Mouse (Mus musculus): ENCODE measurements around the gene Ly6c1. TPM values are rescaled to one million over a fixed set of nuclear protein-coding genes. Genes with fewer than 3 reads are reported as not detected.
A peak's percentile ranks its signal among the peaks of the same experiment; 100 is the strongest.
"Not testable (repeated sequence)": the region's sequence is repeated elsewhere in the genome, so short reads cannot be mapped to it uniquely, and the experiment has no call there.

Gene Ly6c1
- polyA plus RNA-seq (2014; fragmentation: Nextera tagmentation; extraction: Ambion mirVana): 0.44 and 0.53 TPM in 2 replicates

DNA sequence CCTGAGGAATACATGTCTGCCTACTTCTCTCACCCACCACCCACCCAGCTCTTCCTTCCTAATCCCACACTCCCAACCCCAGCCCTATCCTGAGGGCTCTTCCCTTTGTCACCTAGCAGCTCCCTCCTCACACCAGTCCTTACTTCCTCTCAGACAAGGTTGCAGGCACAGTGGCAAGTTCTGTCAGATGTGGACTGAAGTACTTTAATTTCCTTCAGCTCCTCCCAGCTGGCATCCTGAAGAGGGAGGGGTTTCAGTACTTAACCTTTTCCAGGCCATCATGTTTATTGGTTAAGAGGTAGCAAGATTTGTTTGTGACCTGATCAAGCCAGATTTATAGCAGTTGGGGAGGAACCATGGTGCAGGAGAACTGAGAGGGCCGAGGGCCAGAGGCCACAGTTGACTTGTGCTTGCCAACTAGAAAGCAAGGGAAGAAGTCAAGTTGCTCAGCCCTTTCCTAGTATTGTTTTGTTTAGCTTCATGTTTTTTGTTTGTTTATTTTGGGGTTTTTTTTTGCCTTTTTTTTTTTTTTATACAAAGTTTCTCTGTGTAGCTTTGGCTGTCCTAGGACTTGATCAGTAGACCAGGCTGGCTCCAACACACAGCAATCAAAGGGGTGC lies at the start of gene Ly6c1:
Gene Ly6c1 (minus strand): TSS at position 189 of the 620 bp plus-strand sequence.
- not testable (repeated sequence) for H3K27ac ChIP-seq (ENCODE audit: low read depth, low read length); H3K9me3 ChIP-seq (ENCODE audit: control insufficient read depth, low read length); H3K4me1 ChIP-seq (replicated peaks; ENCODE audit: control insufficient read depth, insufficient read depth, low read length); ATAC-seq (replicated peaks; ENCODE audit: low FRiP score); H3K4me3 ChIP-seq (ENCODE audit: low read depth, low read length); DNase-seq (ENCODE audit: low spot score); H3K27me3 ChIP-seq (ENCODE audit: control insufficient read depth, insufficient read depth, low read length); H3K9ac ChIP-seq (ENCODE audit: low read length); H3K36me3 ChIP-seq (ENCODE audit: control insufficient read depth, insufficient read depth, low read length); H3K4me2 ChIP-seq (ENCODE audit: low read depth, low read length, severe bottlenecking)
- 50% methylated on average over 1 of the region's 1 CpGs for WGBS

GRCm38 (mm10) chr15:75088041-75088440 lies 39.4 kb upstream of the Ly6c1 start:
- not testable (repeated sequence) for DNase-seq (ENCODE audit: low spot score); H3K4me2 ChIP-seq (ENCODE audit: low read depth, low read length, severe bottlenecking); H3K36me3 ChIP-seq (ENCODE audit: control insufficient read depth, insufficient read depth, low read length); H3K9ac ChIP-seq (ENCODE audit: low read length); H3K4me1 ChIP-seq (replicated peaks; ENCODE audit: control insufficient read depth, insufficient read depth, low read length); H3K27me3 ChIP-seq (ENCODE audit: control insufficient read depth, insufficient read depth, low read length); H3K4me3 ChIP-seq (ENCODE audit: low read depth, low read length); ATAC-seq (replicated peaks; ENCODE audit: low FRiP score); H3K27ac ChIP-seq (ENCODE audit: low read depth, low read length); H3K9me3 ChIP-seq (ENCODE audit: control insufficient read depth, low read length)
- 18% methylated on average over 2 of the region's 2 CpGs for WGBS

- Histone ChIP-seq H3K9me3 (ENCODE audit: control insufficient read depth, low read length) (no peaks in the 10 kb centered on the region), H3K27me3 (ENCODE audit: control insufficient read depth, insufficient read depth, low read length) (no peaks in the 10 kb centered on the region), H3K4me3 (ENCODE audit: low read depth, low read length) (no peak overlapping the region), H3K27ac (ENCODE audit: low read depth, low read length) (no peak overlapping the region), H3K36me3 (ENCODE audit: control insufficient read depth, insufficient read depth, low read length) (no peaks in the 10 kb centered on the region), H3K9ac (ENCODE audit: low read length) (no peak overlapping the region), H3K4me2 (ENCODE audit: low read depth, low read length, severe bottlenecking) (no peak overlapping the region), H3K4me1 (replicated peaks; ENCODE audit: control insufficient read depth, insufficient read depth, low read length) (no peaks in the 10 kb centered on the region)
- WGBS: 93% methylated on average over 4 of the region's 4 CpGs
- DNase-seq (ENCODE audit: low spot score): no peak
- no peak for ATAC-seq (replicated peaks; ENCODE audit: low FRiP score)
Observed at GRCm38 (mm10) chr15:75069965-75070364, 21.3 kb upstream of the Ly6c1 start.

DNA sequence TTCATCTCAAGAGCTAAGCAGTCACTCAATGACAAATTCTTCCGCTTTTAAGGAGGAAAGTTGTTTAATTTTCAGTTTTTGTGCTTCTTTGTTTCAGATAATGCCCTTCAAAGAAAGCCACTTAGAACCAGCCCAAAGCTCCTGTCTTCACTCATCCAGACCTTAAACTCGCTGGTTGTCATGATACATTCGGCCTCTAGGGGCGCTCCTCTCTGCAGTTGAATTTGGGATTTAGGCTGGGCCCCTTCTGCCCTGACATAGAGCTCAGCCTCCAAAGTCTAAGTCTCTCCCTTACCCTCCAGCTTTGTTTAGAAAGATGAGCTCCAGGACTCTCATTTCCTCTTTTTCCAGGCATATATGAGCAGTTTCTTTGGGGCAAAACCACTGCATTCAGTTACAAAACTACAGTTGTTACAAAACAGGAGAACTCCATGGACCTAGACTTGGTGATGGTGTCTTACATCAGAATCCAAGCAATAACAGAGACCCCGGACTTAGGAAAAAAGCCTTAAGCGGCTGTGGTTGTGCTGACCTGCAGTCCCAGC lies 13.5 kb upstream of the Ly6c1 start:
- WGBS: 25% methylated on average over 6 of the region's 6 CpGs
- H3K9me3 ChIP-seq (ENCODE audit: control insufficient read depth, low read length); H3K36me3 ChIP-seq (ENCODE audit: control insufficient read depth, insufficient read depth, low read length); H3K4me2 ChIP-seq (ENCODE audit: low read depth, low read length, severe bottlenecking); H3K27ac ChIP-seq (ENCODE audit: low read depth, low read length); ATAC-seq (replicated peaks; ENCODE audit: low FRiP score); H3K9ac ChIP-seq (ENCODE audit: low read length); H3K4me3 ChIP-seq (ENCODE audit: low read depth, low read length); H3K27me3 ChIP-seq (ENCODE audit: control insufficient read depth, insufficient read depth, low read length); H3K4me1 ChIP-seq (replicated peaks; ENCODE audit: control insufficient read depth, insufficient read depth, low read length): not testable (repeated sequence)
- peak; percentile 77 for DNase-seq (ENCODE audit: low spot score)

- no peak for ATAC-seq (replicated peaks; ENCODE audit: low FRiP score)
- Histone ChIP-seq H3K4me1 (replicated peaks; ENCODE audit: control insufficient read depth, insufficient read depth, low read length) (no peaks in the 10 kb centered on the region), H3K9ac (ENCODE audit: low read length) (no peak overlapping the region), H3K9me3 (ENCODE audit: control insufficient read depth, low read length) (no peaks in the 10 kb centered on the region), H3K27ac (ENCODE audit: low read depth, low read length) (no peak overlapping the region), H3K4me3 (ENCODE audit: low read depth, low read length) (no peak overlapping the region), H3K4me2 (ENCODE audit: low read depth, low read length, severe bottlenecking) (no peak overlapping the region), H3K27me3 (ENCODE audit: control insufficient read depth, insufficient read depth, low read length) (no peaks in the 10 kb centered on the region), H3K36me3 (ENCODE audit: control insufficient read depth, insufficient read depth, low read length) (no peaks in the 10 kb centered on the region)
- DNase-seq (ENCODE audit: low spot score): peak; percentile 52
Observed at GRCm38 (mm10) chr15:75060505-75060904, 11.9 kb upstream of the Ly6c1 start.

DNA sequence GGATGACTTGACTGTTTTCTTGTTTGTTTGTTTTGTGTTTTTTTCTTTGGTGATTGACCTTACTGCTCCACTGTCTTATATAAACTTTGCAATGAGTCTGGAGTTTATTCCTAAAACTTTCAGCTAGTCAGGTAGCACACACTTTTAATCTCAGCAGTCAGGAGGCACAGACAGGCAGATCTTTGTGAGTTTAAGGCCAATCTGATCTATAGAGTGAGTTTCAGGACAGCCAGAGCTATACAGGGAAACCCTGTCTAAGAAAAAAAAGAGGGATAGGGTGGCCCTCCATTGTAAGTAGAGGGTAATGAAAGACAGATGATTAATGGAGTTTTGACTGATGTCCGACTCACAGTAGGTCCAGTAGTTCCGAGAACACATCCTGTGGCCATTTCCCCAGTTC lies 7.4 kb upstream of the Ly6c1 start:
- H3K4me2 ChIP-seq (ENCODE audit: low read depth, low read length, severe bottlenecking): no peak overlapping the region
- H3K9ac ChIP-seq (ENCODE audit: low read length): no peak overlapping the region
- H3K27ac ChIP-seq (ENCODE audit: low read depth, low read length): no peak overlapping the region
- H3K27me3 ChIP-seq (ENCODE audit: control insufficient read depth, insufficient read depth, low read length): no peaks in the 10 kb centered on the region
- DNase-seq (ENCODE audit: low spot score) (no peak), ATAC-seq (replicated peaks; ENCODE audit: low FRiP score) (no peak)
- no peaks in the 10 kb centered on the region for H3K4me1 ChIP-seq (replicated peaks; ENCODE audit: control insufficient read depth, insufficient read depth, low read length)
- H3K36me3 ChIP-seq (ENCODE audit: control insufficient read depth, insufficient read depth, low read length): no peaks in the 10 kb centered on the region
- WGBS: 90% methylated on average over 2 of the region's 2 CpGs
- no peak overlapping the region for H3K4me3 ChIP-seq (ENCODE audit: low read depth, low read length)
- no peaks in the 10 kb centered on the region for H3K9me3 ChIP-seq (ENCODE audit: control insufficient read depth, low read length)

DNA sequence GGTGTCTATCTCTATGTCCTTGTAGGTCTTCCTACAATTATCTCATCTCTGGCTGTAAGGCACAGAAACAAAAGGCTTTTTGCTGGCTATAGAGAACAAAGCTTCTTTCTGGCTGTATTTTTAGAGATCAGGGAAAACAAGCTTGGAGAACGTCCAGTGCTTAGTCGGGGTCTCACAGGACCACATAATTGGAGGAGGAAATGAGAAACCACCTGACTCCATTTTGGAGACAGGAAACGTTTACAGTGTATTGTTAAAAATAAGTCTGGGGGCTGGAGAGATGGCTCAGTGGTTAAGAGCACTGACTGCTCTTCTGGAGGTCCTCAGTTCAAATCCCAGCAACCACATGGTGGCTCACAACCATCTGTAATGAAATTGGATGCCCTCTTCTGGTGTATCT lies 6.8 kb upstream of the Ly6c1 start:
- H3K27me3 ChIP-seq (ENCODE audit: control insufficient read depth, insufficient read depth, low read length); H3K27ac ChIP-seq (ENCODE audit: low read depth, low read length); ATAC-seq (replicated peaks; ENCODE audit: low FRiP score); H3K9ac ChIP-seq (ENCODE audit: low read length); H3K36me3 ChIP-seq (ENCODE audit: control insufficient read depth, insufficient read depth, low read length); H3K9me3 ChIP-seq (ENCODE audit: control insufficient read depth, low read length); H3K4me2 ChIP-seq (ENCODE audit: low read depth, low read length, severe bottlenecking); H3K4me1 ChIP-seq (replicated peaks; ENCODE audit: control insufficient read depth, insufficient read depth, low read length); DNase-seq (ENCODE audit: low spot score); H3K4me3 ChIP-seq (ENCODE audit: low read depth, low read length): not testable (repeated sequence)
- 52% methylated on average over 3 of the region's 3 CpGs for WGBS

- 100% methylated on average over 2 of the region's 2 CpGs for WGBS
- DNase-seq (ENCODE audit: low spot score); H3K36me3 ChIP-seq (ENCODE audit: control insufficient read depth, insufficient read depth, low read length); H3K4me3 ChIP-seq (ENCODE audit: low read depth, low read length); H3K9me3 ChIP-seq (ENCODE audit: control insufficient read depth, low read length); H3K27ac ChIP-seq (ENCODE audit: low read depth, low read length); H3K4me1 ChIP-seq (replicated peaks; ENCODE audit: control insufficient read depth, insufficient read depth, low read length); H3K9ac ChIP-seq (ENCODE audit: low read length); ATAC-seq (replicated peaks; ENCODE audit: low FRiP score); H3K27me3 ChIP-seq (ENCODE audit: control insufficient read depth, insufficient read depth, low read length); H3K4me2 ChIP-seq (ENCODE audit: low read depth, low read length, severe bottlenecking): not testable (repeated sequence)
Observed at GRCm38 (mm10) chr15:75052414-75052813, 3.8 kb upstream of the Ly6c1 start.

DNA sequence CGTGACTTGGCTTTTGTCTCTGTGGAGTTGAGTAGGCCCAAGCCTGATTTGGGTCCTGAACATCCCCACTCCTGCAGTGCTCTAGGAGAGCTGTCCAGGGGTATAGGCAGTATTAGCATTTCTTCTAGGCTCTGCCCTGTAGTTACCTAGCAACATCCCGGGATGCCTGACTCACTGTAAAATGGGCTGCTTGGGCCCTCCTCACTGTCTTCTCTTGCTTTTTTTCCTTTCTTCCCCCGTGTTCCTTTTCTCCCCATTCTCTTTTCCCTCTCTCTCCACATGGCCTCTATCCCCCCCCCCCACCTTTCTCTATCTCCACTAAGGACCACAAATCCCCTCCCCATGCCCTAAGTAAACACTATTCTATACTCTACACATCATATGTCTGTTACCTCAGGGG lies 2.5 kb upstream of the Ly6c1 start:
- H3K9me3 ChIP-seq (ENCODE audit: control insufficient read depth, low read length); H3K4me3 ChIP-seq (ENCODE audit: low read depth, low read length); DNase-seq (ENCODE audit: low spot score); H3K9ac ChIP-seq (ENCODE audit: low read length); ATAC-seq (replicated peaks; ENCODE audit: low FRiP score); H3K4me2 ChIP-seq (ENCODE audit: low read depth, low read length, severe bottlenecking); H3K27me3 ChIP-seq (ENCODE audit: control insufficient read depth, insufficient read depth, low read length); H3K36me3 ChIP-seq (ENCODE audit: control insufficient read depth, insufficient read depth, low read length); H3K4me1 ChIP-seq (replicated peaks; ENCODE audit: control insufficient read depth, insufficient read depth, low read length); H3K27ac ChIP-seq (ENCODE audit: low read depth, low read length): not testable (repeated sequence)
- 62% methylated on average over 2 of the region's 3 CpGs for WGBS
